Mouse (Mus musculus): ENCODE measurements at regions not wholly inside any gene's neighbourhood (a gene's known extent, or its start where the extent isn't known, plus 50 kb on each side); places are given as distances from the start of the nearest gene placed in this dataset.

GRCm38 (mm10) chr4:68382007-68382406 lies 572.2 kb downstream of the Brinp1 start:
- DNase-seq (ENCODE audit: low spot score in 2 of 2), result no peak

DNA sequence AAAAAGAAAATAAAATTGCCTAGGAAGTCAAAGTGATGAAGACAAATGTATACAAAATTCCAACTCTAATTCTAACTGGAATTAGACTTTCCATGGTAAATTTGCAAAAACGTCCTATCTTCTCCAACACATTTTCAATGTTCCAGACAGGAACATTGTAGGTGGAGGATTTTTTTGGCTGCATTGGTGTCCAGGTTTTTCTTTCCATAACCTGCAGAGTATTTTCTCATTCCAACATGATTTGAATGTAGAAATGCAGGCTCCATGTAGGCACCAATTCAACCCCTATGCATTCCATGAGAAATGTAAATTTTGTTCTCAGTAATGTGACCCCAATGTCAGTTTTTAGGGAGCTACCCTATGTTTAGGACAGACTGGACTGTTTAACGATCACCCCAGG lies 586.2 kb downstream of the Brinp1 start:
- no peak for DNase-seq (ENCODE audit: low spot score in 2 of 2)

DNA sequence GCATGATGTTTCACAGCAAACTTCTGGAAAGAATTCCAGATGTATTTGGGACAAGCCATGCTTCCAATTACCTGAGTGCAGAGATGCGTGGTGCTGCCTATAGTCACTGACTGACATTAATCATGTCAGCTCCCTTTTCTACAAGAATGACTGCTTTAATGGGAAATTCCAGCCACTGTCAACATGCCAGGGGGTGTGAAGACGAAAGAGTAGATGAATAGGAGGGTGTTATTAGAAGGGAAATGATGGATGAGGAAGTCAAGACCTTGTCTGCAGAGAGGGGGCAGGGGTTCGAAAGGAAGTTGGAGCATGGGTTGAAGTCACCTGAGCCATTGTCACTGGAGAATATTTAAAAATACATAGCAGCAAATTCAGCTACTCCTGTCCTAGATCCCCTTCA lies 634.6 kb downstream of the Brinp1 start:
- no peak for DNase-seq (ENCODE audit: low spot score in 2 of 2)

- no peak for DNase-seq (ENCODE audit: low spot score in 2 of 2)
Measured at GRCm38 (mm10) chr4:68312751-68313150, 641.4 kb downstream of the Brinp1 start.

GRCm38 (mm10) chr4:68284845-68285244 lies 669.4 kb downstream of the Brinp1 start:
- DNase-seq (ENCODE audit: low spot score in 2 of 2), result no peak

DNA sequence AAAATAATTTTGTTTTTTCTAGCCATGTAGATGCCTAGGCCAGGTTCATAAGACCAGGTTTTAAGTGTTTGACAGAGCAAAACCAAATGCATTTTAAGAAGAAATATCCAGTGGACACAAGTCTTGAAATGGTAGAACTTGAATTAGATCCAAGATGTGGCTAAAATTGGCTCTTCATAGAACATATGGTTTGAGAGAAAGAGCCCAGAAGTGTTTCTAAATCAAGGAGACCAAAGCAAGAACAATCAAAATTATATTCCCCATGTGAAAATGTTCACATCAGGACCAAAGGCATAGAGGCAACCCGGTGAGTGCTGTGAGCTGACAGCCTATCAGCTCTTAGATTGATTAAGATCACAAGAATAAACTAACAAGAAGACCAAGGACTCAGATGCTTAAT lies 673.3 kb downstream of the Brinp1 start:
- no peak for DNase-seq (ENCODE audit: low spot score in 2 of 2)

GRCm38 (mm10) chr4:68275063-68275708 lies 679.0 kb downstream of the Brinp1 start:
- DNase-seq (ENCODE audit: low spot score in 2 of 2), result no peak

All from urinary bladder, postnatal 4 days (tissue).